Mouse (Mus musculus) hindbrain, embryonic 13.5 days (tissue): Measurements from ENCODE around the gene 9330159F19Rik. TPM values are rescaled to one million over a fixed set of nuclear protein-coding genes. Genes with fewer than 3 reads are reported as not detected.

Source experiments
- ATAC-seq: fragments of 200-750 bp; cut with Nextera tagmentation; 2 replicates; pipeline ENCODE4 v1.8.0; 2017; ENCODE audit warnings: moderate TSS enrichment; ENCODE audit not compliant: low FRiP score
- H3K27ac ChIP-seq: fragments of 300-500 bp; sonication (generic); 2 replicates; pipeline ENCODE4 v1.5.1; 2015; ENCODE audit warnings: inconsistent platforms, mild to moderate bottlenecking, moderate library complexity
- H3K27me3 ChIP-seq: fragments of 300-500 bp; sonication (generic); 2 replicates; pipeline ENCODE4 v1.6.1; 2015; ENCODE audit warnings: mild to moderate bottlenecking, inconsistent platforms
- H3K36me3 ChIP-seq: fragments of 300-500 bp; sonication (generic); 2 replicates; pipeline ENCODE4 v1.6.1; 2015; ENCODE audit warnings: mild to moderate bottlenecking, inconsistent platforms
- H3K4me1 ChIP-seq: fragments of 300-500 bp; sonication (generic); replicated peaks from 2 replicates; pipeline ENCODE4 v1.6.1; 2015; ENCODE audit warnings: inconsistent platforms
- H3K4me2 ChIP-seq: fragments of 300-500 bp; sonication (generic); 2 replicates; pipeline ENCODE4 v1.6.1; 2015; ENCODE audit warnings: inconsistent platforms, mild to moderate bottlenecking, moderate library complexity
- H3K4me3 ChIP-seq: fragments of 300-500 bp; sonication (generic); 2 replicates; pipeline ENCODE4 v1.5.1; 2015; ENCODE audit warnings: mild to moderate bottlenecking, inconsistent platforms
- H3K9ac ChIP-seq: fragments of 300-500 bp; sonication (generic); 2 replicates; pipeline ENCODE4 v1.6.1; 2015; ENCODE audit warnings: mild to moderate bottlenecking, inconsistent platforms
- H3K9me3 ChIP-seq: fragments of 300-500 bp; sonication (generic); 2 replicates; pipeline ENCODE4 v1.6.1; 2016; ENCODE audit warnings: inconsistent platforms
- WGBS: fragments of 180-500 bp; shearing (Covaris S2); methylation state at CpG from one replicate; pipeline ENCODE4 v1.1.7; 2015; 5-methylcytosine and 5-hydroxymethylcytosine counted together
- polyA plus RNA-seq: library from polyadenylated mRNA; unstranded; fragments of >200 nt; fragmentation: Nextera tagmentation; extraction: Ambion mirVana; gene quantifications from 2 replicates; pipeline ENCODE4 v1.2.1, GENCODE M21; 2015

9330159F19Rik gene
- 25.5 and 26.3 TPM in 2 replicates for polyA plus RNA-seq

GRCm38 (mm10) chr10:29211453-29211852 is at the start of gene 9330159F19Rik:
Gene 9330159F19Rik, plus strand, starts transcription at chr10:29211606.
- Histone ChIP-seq H3K4me2 (no peak within 1 kb of the TSS), H3K36me3 (0 out of 2 replicates have a peak, but pooled peaks cover 4% of the 10 kb centered on the region), H3K9me3 (no peaks in the 10 kb centered on the region), H3K4me1 (peaks cover 8% of the 10 kb centered on the region), H3K27ac (no peak within 1 kb of the TSS), H3K27me3 (no peaks in the 10 kb centered on the region), H3K9ac (no peak within 1 kb of the TSS), H3K4me3 (no peak within 1 kb of the TSS)
- 10% methylated on average over 4 of the region's 4 CpGs for WGBS
- ATAC-seq = 0 out of 2 replicates have a peak, but pooled peaks have one; percentile 52

GRCm38 (mm10) chr10:29161664-29162063 is 49.7 kb upstream of the 9330159F19Rik start:
- ATAC-seq = no peak
- Histone ChIP-seq H3K27ac (no peak overlapping the region), H3K9ac (no peak overlapping the region), H3K4me3 (no peak overlapping the region), H3K9me3 (no peaks in the 10 kb centered on the region), H3K4me1 (no peaks in the 10 kb centered on the region), H3K27me3 (no peaks in the 10 kb centered on the region), H3K4me2 (no peak overlapping the region), H3K36me3 (peaks cover 68% of the 10 kb centered on the region)
- WGBS = 91% methylated on average over 2 of the region's 2 CpGs

- Histone ChIP-seq H3K9ac (no peak overlapping the region), H3K4me3 (no peak overlapping the region), H3K36me3 (peaks cover 72% of the 10 kb centered on the region), H3K9me3 (peaks cover 5% of the 10 kb centered on the region; the same call in 1 of the 2 replicates), H3K27ac (no peak overlapping the region), H3K4me2 (no peak overlapping the region), H3K4me1 (0 out of 2 replicates have a peak, but pooled peaks cover 2% of the 10 kb centered on the region), H3K27me3 (no peaks in the 10 kb centered on the region)
- 91% methylated on average over 2 of the region's 2 CpGs for whole genome bisulfite sequencing
- no peak for ATAC-seq
Observed at GRCm38 (mm10) chr10:29173778-29174177, 37.6 kb upstream of the 9330159F19Rik start.

GRCm38 (mm10) chr10:29175656-29176055 is 35.8 kb upstream of the 9330159F19Rik start:
- H3K36me3 ChIP-seq = peaks cover 69% of the 10 kb centered on the region

GRCm38 (mm10) chr10:29176881-29177280 is 34.5 kb upstream of the 9330159F19Rik start:
- peaks cover 2% of the 10 kb centered on the region; the same call in 1 of the 2 replicates for H3K4me1 ChIP-seq
- ATAC-seq = no peak
- H3K27me3 ChIP-seq = no peaks in the 10 kb centered on the region
- peaks cover 68% of the 10 kb centered on the region for H3K36me3 ChIP-seq
- H3K27ac ChIP-seq = no peak overlapping the region
- no peak overlapping the region for H3K4me2 ChIP-seq
- WGBS = 84% methylated on average over 4 of the region's 4 CpGs
- no peak overlapping the region for H3K4me3 ChIP-seq
- no peaks in the 10 kb centered on the region for H3K9me3 ChIP-seq
- H3K9ac ChIP-seq = no peak overlapping the region

More at GRCm38 (mm10) chr10:29175656-29176055, 35.8 kb upstream of the 9330159F19Rik start:
- H3K4me2 ChIP-seq = no peak overlapping the region
- 0 out of 2 replicates have a peak, but pooled peaks cover 2% of the 10 kb centered on the region for H3K4me1 ChIP-seq
- H3K9ac ChIP-seq = no peak overlapping the region
- no peaks in the 10 kb centered on the region for H3K27me3 ChIP-seq
- 77% methylated on average over 3 of the region's 3 CpGs for WGBS
- ATAC-seq = no peak
- no peak overlapping the region for H3K27ac ChIP-seq
- H3K9me3 ChIP-seq = peaks cover 5% of the 10 kb centered on the region; the same call in 1 of the 2 replicates
- no peak overlapping the region for H3K4me3 ChIP-seq

GRCm38 (mm10) chr10:29178003-29178402 is 33.4 kb upstream of the 9330159F19Rik start:
- H3K27me3 ChIP-seq = no peaks in the 10 kb centered on the region
- no peak for ATAC-seq
- H3K27ac ChIP-seq = no peak overlapping the region
- peaks cover 70% of the 10 kb centered on the region for H3K36me3 ChIP-seq
- no peak overlapping the region for H3K4me2 ChIP-seq
- H3K4me3 ChIP-seq = no peak overlapping the region
- 56% methylated on average over 2 of the region's 2 CpGs for WGBS
- H3K4me1 ChIP-seq = peaks cover 2% of the 10 kb centered on the region; the same call in 1 of the 2 replicates
- H3K9me3 ChIP-seq = no peaks in the 10 kb centered on the region
- no peak overlapping the region for H3K9ac ChIP-seq

- H3K27ac ChIP-seq = no peak overlapping the region
- peaks cover 63% of the 10 kb centered on the region for H3K36me3 ChIP-seq
- WGBS = 42% methylated on average over 3 of the region's 3 CpGs
Observed at GRCm38 (mm10) chr10:29180210-29180609, 31.2 kb upstream of the 9330159F19Rik start.

GRCm38 (mm10) chr10:29181046-29181445 is 30.4 kb upstream of the 9330159F19Rik start:
- H3K4me2 ChIP-seq = no peak overlapping the region
- H3K4me3 ChIP-seq = no peak overlapping the region
- H3K4me1 ChIP-seq = no peaks in the 10 kb centered on the region; the same call in 1 of the 2 replicates
- H3K9me3 ChIP-seq = no peaks in the 10 kb centered on the region
- 79% methylated on average over 2 of the region's 2 CpGs for WGBS
- ATAC-seq = no peak
- H3K36me3 ChIP-seq = peaks cover 55% of the 10 kb centered on the region
- no peak overlapping the region for H3K27ac ChIP-seq
- H3K27me3 ChIP-seq = no peaks in the 10 kb centered on the region
- no peak overlapping the region for H3K9ac ChIP-seq

More at GRCm38 (mm10) chr10:29180210-29180609, 31.2 kb upstream of the 9330159F19Rik start:
- ATAC-seq = no peak
- H3K4me3 ChIP-seq = no peak overlapping the region
- H3K27me3 ChIP-seq = no peaks in the 10 kb centered on the region
- no peaks in the 10 kb centered on the region for H3K9me3 ChIP-seq
- H3K4me1 ChIP-seq = peaks cover 2% of the 10 kb centered on the region; the same call in 1 of the 2 replicates
- H3K4me2 ChIP-seq = no peak overlapping the region
- no peak overlapping the region for H3K9ac ChIP-seq

GRCm38 (mm10) chr10:29193769-29194168 is 17.6 kb upstream of the 9330159F19Rik start:
- no peak overlapping the region for H3K9ac ChIP-seq
- no peaks in the 10 kb centered on the region for H3K9me3 ChIP-seq
- no peaks in the 10 kb centered on the region for H3K27me3 ChIP-seq

GRCm38 (mm10) chr10:29196811-29197210 is 14.6 kb upstream of the 9330159F19Rik start:
- H3K4me3 ChIP-seq = no peak overlapping the region
- no peak overlapping the region for H3K27ac ChIP-seq
- H3K4me2 ChIP-seq = no peak overlapping the region
- no peak overlapping the region for H3K9ac ChIP-seq
- peak; percentile 34; the same call in 1 of the 2 replicates for ATAC-seq
- WGBS = 97% methylated on average over 33 of the region's 33 CpGs
- H3K4me1 ChIP-seq = no peaks in the 10 kb centered on the region
- no peaks in the 10 kb centered on the region for H3K27me3 ChIP-seq
- peaks cover 73% of the 10 kb centered on the region for H3K36me3 ChIP-seq
- H3K9me3 ChIP-seq = no peaks in the 10 kb centered on the region

More at GRCm38 (mm10) chr10:29193769-29194168, 17.6 kb upstream of the 9330159F19Rik start:
- Histone ChIP-seq H3K27ac (no peak overlapping the region), H3K4me1 (no peaks in the 10 kb centered on the region), H3K4me2 (no peak overlapping the region), H3K36me3 (peaks cover 61% of the 10 kb centered on the region), H3K4me3 (no peak overlapping the region)
- no peak for ATAC-seq

- H3K4me1 ChIP-seq = no peaks in the 10 kb centered on the region
- 95% methylated on average over 7 of the region's 7 CpGs for WGBS
- ATAC-seq = no peak
- H3K9ac ChIP-seq = no peak within 1 kb of the TSS
- H3K36me3 ChIP-seq = peaks cover 79% of the 10 kb centered on the region
- no peaks in the 10 kb centered on the region for H3K27me3 ChIP-seq
- H3K4me3 ChIP-seq = no peak within 1 kb of the TSS
- no peaks in the 10 kb centered on the region for H3K9me3 ChIP-seq
- H3K4me2 ChIP-seq = no peak within 1 kb of the TSS
- H3K27ac ChIP-seq = no peak within 1 kb of the TSS
Observed at GRCm38 (mm10) chr10:29198642-29199041, 12.8 kb upstream of the 9330159F19Rik start, which contains the start of gene Gm49353. Gene Gm49353, plus strand, starts transcription at chr10:29198954.

- ATAC-seq = no peak
- H3K9ac ChIP-seq = no peak overlapping the region
- peaks cover 70% of the 10 kb centered on the region for H3K36me3 ChIP-seq
- H3K4me1 ChIP-seq = no peaks in the 10 kb centered on the region
- H3K27me3 ChIP-seq = no peaks in the 10 kb centered on the region
- WGBS = 79% methylated on average over 3 of the region's 3 CpGs
- H3K9me3 ChIP-seq = no peaks in the 10 kb centered on the region
- no peak overlapping the region for H3K4me2 ChIP-seq
- no peak overlapping the region for H3K4me3 ChIP-seq
- H3K27ac ChIP-seq = no peak overlapping the region
Observed at GRCm38 (mm10) chr10:29199835-29200234, 11.6 kb upstream of the 9330159F19Rik start.

- H3K4me1 ChIP-seq = no peaks in the 10 kb centered on the region
- H3K4me3 ChIP-seq = no peak overlapping the region
- H3K27ac ChIP-seq = no peak overlapping the region
- peak; percentile 45; the same call in 1 of the 2 replicates for ATAC-seq
- 92% methylated on average over 1 of the region's 1 CpGs for WGBS
- H3K9me3 ChIP-seq = no peaks in the 10 kb centered on the region
- no peaks in the 10 kb centered on the region for H3K27me3 ChIP-seq
- H3K4me2 ChIP-seq = no peak overlapping the region
- H3K9ac ChIP-seq = no peak overlapping the region
- H3K36me3 ChIP-seq = peaks cover 67% of the 10 kb centered on the region
Observed at GRCm38 (mm10) chr10:29200609-29201008, 10.8 kb upstream of the 9330159F19Rik start.
